Mouse (Mus musculus): ENCODE data around the gene Rdh16f1. TPM values are rescaled to one million over a fixed set of nuclear protein-coding genes. Genes with fewer than 3 reads are reported as not detected.

The Rdh16f1 gene
- polyA plus RNA-seq, 1 experiment = not detected

- TF ChIP-seq GATA1 (IDR thresholded peaks at IDR 0.05; ENCODE audit: low read length) = no peak
These were observed 20.4 kb upstream of the Rdh16f1 start, which contains the start of gene Zbtb39 for GRCm38 (mm10) chr10:127739083-127739660. Zbtb39 (plus strand) TSS chr10:127739538.

DNA sequence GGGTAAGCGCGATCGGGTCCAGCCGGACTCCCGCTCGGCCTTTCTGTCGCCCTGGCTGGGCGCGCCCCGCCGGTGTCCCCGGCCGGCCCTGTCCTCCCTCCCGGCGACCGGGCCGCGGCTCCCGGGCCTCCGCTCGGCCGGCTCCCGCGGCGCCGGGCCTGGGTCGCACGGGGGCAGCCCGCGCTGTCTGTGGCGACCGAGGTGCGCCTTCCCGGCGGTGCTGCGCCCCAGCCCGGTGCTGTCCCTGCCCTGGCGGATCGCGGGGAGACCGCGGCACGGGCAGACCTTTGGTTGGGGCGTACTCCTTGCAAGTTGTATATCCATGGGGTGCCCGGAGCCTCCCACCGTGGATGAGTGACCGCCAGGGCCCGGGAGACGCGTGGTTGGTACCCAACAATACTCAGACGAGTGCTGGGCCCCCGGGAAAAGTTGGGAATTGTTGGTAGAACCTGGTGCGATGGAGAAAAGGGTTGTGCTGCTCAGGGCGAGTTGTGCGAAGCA, 19.9 kb upstream of the Rdh16f1 start:
- TF ChIP-seq GATA1 (IDR thresholded peaks at IDR 0.05; ENCODE audit: low read length) = no peak

- no peak for TF ChIP-seq GATA1 (IDR thresholded peaks at IDR 0.05; ENCODE audit: low read length)
These were observed 14.9 kb upstream of the Rdh16f1 start for GRCm38 (mm10) chr10:127744661-127745060.

DNA sequence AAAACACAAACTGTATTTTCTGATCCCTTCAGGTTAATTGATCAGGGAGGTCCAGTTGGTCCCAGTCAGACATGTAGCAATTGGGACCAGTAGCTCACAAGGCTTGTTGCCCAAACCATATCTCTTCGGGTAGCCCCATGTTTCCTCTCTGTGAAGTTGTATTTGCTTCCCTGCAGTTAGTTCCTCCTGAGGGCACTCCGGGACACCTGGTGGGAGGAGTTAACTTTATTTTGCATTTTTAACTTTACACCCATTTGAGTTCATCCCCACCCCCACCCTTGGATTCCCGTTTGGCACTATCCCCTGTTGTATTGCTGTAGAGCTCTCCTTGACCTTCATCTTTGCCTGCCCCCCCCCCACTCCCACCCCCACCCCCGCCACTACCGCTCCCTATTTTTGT, 13.7 kb upstream of the Rdh16f1 start:
- no peak for TF ChIP-seq GATA1 (IDR thresholded peaks at IDR 0.05; ENCODE audit: low read length)

GRCm38 (mm10) chr10:127747254-127747653, 12.3 kb upstream of the Rdh16f1 start:
- no peak for TF ChIP-seq GATA1 (IDR thresholded peaks at IDR 0.05; ENCODE audit: low read length)

- TF ChIP-seq GATA1 (IDR thresholded peaks at IDR 0.05; ENCODE audit: low read length) = no peak
These were observed 10.6 kb upstream of the Rdh16f1 start for GRCm38 (mm10) chr10:127748847-127749612.

- TF ChIP-seq GATA1 (IDR thresholded peaks at IDR 0.05; ENCODE audit: low read length) = no peak
These were observed 9.3 kb upstream of the Rdh16f1 start for GRCm38 (mm10) chr10:127750136-127750777.

DNA sequence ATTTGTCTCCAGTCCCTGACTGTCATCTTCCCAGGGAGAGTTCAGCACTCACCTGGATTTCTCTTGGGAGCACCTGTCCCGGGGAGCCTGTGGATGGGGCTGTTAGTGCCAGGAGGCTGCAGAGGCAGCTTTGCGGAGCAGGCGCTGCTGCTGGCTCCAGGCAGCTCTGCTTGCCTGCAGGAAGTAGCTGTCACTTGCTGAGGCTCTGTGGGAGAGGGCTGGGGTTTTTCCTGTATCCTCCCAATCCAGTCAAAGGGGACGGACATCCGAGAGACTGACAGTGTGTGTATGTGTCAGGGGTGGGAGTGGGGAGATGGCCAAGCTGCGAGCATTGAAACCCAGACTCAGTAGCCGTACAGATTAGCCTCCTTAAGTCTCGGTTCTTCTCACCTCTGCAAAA, 8.0 kb upstream of the Rdh16f1 start, which contains the start of gene Gpr182:
Gene Gpr182 (minus strand): TSS at position 185 of the 400 bp plus-strand sequence.
- TF ChIP-seq GATA1 (IDR thresholded peaks at IDR 0.05; ENCODE audit: low read length) = no peak

DNA sequence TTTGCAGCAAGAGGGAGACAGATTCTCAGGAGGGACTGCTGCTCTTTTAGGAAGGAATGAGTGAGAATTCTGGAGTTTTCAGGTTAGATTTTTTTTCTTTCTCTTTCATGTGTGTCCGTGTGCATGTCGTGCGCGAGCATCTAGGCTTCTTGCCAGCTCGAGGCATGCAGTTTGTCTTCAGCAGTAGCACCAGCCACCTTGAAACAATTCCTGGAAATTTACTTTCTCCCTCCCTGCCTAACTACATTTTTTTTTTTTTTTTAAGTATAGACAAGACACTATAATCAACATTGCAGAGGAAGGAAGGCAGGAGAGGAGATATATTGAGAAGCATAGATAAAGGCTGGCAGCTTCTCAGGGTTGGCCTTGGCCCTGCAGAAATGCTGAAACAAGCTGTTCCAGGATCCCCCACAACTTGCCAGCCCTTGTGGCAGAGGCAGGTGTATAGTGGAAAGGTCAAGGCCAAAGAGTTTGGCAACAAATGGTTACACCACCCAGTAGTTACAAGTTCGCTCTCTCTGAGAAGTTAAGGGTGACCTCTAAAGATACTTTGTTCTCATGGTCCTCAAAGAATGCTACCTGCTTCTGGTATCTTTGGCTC, 4.9 kb upstream of the Rdh16f1 start:
- no peak for TF ChIP-seq GATA1 (IDR thresholded peaks at IDR 0.05; ENCODE audit: low read length)

- no peak for TF ChIP-seq GATA1 (IDR thresholded peaks at IDR 0.05; ENCODE audit: low read length)
These were observed 4.3 kb upstream of the Rdh16f1 start for GRCm38 (mm10) chr10:127755246-127755645.

GRCm38 (mm10) chr10:127755770-127756468, 3.7 kb upstream of the Rdh16f1 start:
- no peak for TF ChIP-seq GATA1 (IDR thresholded peaks at IDR 0.05; ENCODE audit: low read length)

- no peak for TF ChIP-seq GATA1 (IDR thresholded peaks at IDR 0.05; ENCODE audit: low read length)
These were observed 4.5 kb downstream of the Rdh16f1 start for GRCm38 (mm10) chr10:127763914-127764680.

DNA sequence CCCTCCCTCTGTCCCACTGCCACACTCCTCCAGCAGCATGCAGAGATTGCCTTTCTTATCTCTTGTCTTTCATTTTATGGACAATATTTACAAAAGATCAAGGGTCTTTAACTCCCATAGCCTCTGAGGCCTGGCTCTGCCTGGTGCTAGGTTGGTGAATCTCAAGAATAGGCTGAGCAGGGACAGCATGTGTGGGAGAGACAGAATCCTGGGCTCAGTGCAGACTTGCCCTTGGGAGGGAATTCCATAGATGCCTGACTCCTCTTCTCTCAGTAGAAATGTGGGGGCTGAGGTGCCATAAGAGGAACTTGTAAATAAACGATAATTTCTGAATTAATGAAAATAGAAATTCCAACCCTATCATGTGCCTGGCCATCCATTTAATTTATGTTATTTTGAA, 7.0 kb downstream of the Rdh16f1 start:
- TF ChIP-seq GATA1 (IDR thresholded peaks at IDR 0.05; ENCODE audit: low read length) = no peak

GRCm38 (mm10) chr10:127776011-127776410, 16.4 kb downstream of the Rdh16f1 start, which contains the start of gene Rdh9:
Rdh9 (plus strand) TSS chr10:127776386.
- no peak for TF ChIP-seq GATA1 (IDR thresholded peaks at IDR 0.05; ENCODE audit: low read length)
